Mouse (Mus musculus) cerebellum, postnatal 36 days (tissue): ENCODE results near the gene Tbx18.

ENCODE experiments used
- DNase-seq, 2 experiments: peaks; one replicate each; pipeline ENCODE4 v3.0.0; 2021 to 2022; ENCODE audit warnings: mixed read lengths in 2 of 2

The Tbx18 gene

DNA sequence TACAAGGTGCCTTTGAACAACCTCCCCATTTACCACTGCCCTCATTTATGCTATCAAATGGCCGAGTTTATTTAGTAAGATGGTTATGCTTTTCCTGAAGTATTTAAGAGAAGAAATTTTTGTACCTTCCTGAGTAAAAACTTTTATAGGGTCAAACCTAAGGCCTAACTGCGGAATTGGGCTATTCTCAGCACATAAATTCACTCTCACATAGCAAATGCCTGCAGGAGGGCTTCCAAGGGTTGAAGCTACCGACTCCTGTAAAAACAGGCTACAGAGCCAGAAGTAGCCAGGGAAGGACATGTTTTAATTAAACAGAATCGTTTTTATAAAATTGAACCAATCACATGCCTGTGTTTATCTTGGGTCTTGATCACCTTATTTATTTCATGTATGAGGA is 20.7 kb downstream of the Tbx18 start:
- no peak for DNase-seq

DNA sequence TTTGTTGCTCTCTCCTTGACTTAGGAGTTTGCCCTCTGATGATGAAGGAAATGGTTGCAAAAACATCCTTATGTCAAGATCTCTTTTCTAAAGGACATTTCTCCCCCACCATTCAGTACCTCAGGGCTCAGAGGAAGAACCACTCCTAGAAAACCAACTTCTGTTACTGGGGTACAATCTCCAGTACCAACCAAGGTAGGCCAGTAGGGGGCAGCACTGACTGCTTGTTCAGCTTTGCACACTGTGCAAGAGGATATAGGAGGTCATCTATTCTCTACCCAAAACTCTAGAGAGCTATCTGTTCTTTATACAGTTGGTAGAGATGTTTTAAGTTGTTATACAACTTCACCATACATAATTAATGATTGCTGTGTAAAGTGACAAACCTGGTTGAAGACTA is 22.9 kb downstream of the Tbx18 start:
- peak; percentile 52 to 60 for DNase-seq

DNA sequence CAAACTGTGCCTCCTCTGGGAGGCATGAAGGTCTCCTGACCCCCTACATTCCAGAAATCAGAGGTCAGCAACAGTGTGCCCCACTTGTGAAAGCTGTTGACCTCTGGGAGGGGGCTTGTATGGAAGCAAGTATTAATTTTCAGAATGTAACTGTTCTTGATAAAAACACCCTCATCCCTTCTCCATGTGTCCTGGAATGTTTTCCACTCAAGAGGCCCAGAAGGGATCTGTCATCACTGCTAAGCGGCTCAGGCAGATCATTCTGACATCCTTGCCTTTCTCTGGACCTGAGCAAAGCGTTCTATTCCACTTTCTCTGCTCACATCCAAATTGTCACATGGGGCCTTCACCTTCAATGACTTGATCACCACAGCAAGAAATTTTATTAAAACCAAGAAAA is 28.8 kb downstream of the Tbx18 start:
- no peak for DNase-seq

DNA sequence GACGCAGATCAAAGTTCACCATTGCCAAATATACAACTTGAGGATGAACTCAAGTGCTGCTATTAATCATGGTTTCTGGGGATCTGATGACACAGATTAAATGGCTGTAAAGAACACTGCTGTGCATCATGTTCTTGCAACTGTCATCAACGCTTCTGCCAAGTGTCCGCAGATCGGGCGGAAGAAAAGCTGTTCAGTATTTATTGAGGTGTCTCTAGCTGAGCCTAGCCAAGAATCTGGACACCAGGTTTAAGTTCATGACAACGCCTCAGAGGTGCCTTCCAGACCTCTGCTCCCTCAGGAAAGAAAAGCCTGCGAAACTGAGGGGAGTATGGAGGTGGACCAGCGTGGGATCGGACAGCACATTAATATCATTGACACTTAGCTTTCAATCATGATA is 44.1 kb downstream of the Tbx18 start:
- no peak for DNase-seq

DNA sequence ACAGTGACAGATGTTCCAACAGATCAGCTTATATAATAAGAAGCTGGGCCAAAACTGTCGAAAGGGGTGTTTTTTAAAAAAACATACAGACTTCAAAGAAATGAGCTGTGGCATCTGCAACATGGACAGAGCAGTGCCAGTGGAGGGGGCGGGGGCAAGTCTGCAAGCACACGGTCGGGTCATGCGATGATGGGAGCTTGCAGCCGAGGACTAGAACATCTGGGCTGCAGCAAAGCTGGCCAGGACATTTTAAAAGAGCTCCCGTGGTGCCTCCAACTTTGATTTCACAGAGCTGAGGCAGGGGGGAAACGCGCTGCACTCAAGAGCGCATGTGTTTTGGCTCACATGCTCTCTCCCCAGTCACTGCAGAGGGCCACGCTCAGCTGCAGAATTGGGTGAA is 48.8 kb downstream of the Tbx18 start:
- DNase-seq = no peak
